Mouse (Mus musculus) midbrain, embryonic 13.5 days (tissue): Measurements from ENCODE around the gene Olfr774. TPM values are rescaled to one million over a fixed set of nuclear protein-coding genes. Genes with fewer than 3 reads are reported as not detected.
"Not testable (repeated sequence)": the region's sequence is repeated elsewhere in the genome, so short reads cannot be mapped to it uniquely, and the experiment has no call there.

Source experiments
- ATAC-seq: fragments of 200-750 bp; cut with Nextera tagmentation; 2 replicates; pipeline ENCODE4 v1.8.0; 2017; ENCODE audit warnings: mild to moderate bottlenecking, moderate TSS enrichment, moderate library complexity
- H3K27ac ChIP-seq: fragments of 300-500 bp; sonication (generic); 2 replicates; pipeline ENCODE4 v1.5.1; 2015; ENCODE audit warnings: inconsistent platforms, mild to moderate bottlenecking, moderate library complexity
- H3K27me3 ChIP-seq: fragments of 300-500 bp; sonication (generic); 2 replicates; pipeline ENCODE4 v1.6.1; 2015; ENCODE audit warnings: mild to moderate bottlenecking, inconsistent platforms
- H3K36me3 ChIP-seq: fragments of 300-500 bp; sonication (generic); 2 replicates; pipeline ENCODE4 v1.6.1; 2015; ENCODE audit warnings: mild to moderate bottlenecking, inconsistent platforms
- H3K4me1 ChIP-seq: fragments of 300-500 bp; sonication (generic); replicated peaks from 2 replicates; pipeline ENCODE4 v1.6.1; 2015; ENCODE audit warnings: inconsistent platforms
- H3K4me2 ChIP-seq: fragments of 300-500 bp; sonication (generic); replicated peaks from 2 replicates; pipeline ENCODE4 v1.6.1; 2015; ENCODE audit warnings: moderate library complexity, mild to moderate bottlenecking, inconsistent platforms
- H3K4me3 ChIP-seq: fragments of 300-500 bp; sonication (generic); replicated peaks from 2 replicates; pipeline ENCODE4 v1.5.1; 2015; ENCODE audit warnings: mild to moderate bottlenecking, inconsistent platforms
- H3K9ac ChIP-seq: fragments of 300-500 bp; sonication (generic); replicated peaks from 2 replicates; pipeline ENCODE4 v1.6.1; 2015; ENCODE audit warnings: mild to moderate bottlenecking, inconsistent platforms
- H3K9me3 ChIP-seq: fragments of 300-500 bp; sonication (generic); 2 replicates; pipeline ENCODE4 v1.6.1; 2016; ENCODE audit warnings: mild to moderate bottlenecking, inconsistent platforms
- whole genome bisulfite sequencing: fragments of 180-500 bp; shearing (Covaris S2); methylation state at CpG from one replicate; pipeline ENCODE4 v1.1.7; 2015; 5-methylcytosine and 5-hydroxymethylcytosine counted together
- polyA plus RNA-seq: library from polyadenylated mRNA; unstranded; fragments of >200 nt; fragmentation: Nextera tagmentation; extraction: Ambion mirVana; gene quantifications from 2 replicates; pipeline ENCODE4 v1.2.1, GENCODE M21; 2015

Gene Olfr774
- not detected in 2 replicates for polyA plus RNA-seq

- ATAC-seq = no peak
- H3K36me3 ChIP-seq = no peaks in the 10 kb centered on the region
- no peak within 1 kb of the TSS for H3K4me3 ChIP-seq
- H3K4me1 ChIP-seq = no peaks in the 10 kb centered on the region
- no peaks in the 10 kb centered on the region for H3K9me3 ChIP-seq
- H3K27ac ChIP-seq = no peak within 1 kb of the TSS
- H3K27me3 ChIP-seq = no peaks in the 10 kb centered on the region
- whole genome bisulfite sequencing = 71% methylated on average over 2 of the region's 2 CpGs
- H3K4me2 ChIP-seq = no peak within 1 kb of the TSS
- no peak within 1 kb of the TSS for H3K9ac ChIP-seq
These were observed at the start of gene Olfr774 for GRCm38 (mm10) chr10:129235904-129236303. Gene Olfr774, plus strand, starts transcription at chr10:129236204.

DNA sequence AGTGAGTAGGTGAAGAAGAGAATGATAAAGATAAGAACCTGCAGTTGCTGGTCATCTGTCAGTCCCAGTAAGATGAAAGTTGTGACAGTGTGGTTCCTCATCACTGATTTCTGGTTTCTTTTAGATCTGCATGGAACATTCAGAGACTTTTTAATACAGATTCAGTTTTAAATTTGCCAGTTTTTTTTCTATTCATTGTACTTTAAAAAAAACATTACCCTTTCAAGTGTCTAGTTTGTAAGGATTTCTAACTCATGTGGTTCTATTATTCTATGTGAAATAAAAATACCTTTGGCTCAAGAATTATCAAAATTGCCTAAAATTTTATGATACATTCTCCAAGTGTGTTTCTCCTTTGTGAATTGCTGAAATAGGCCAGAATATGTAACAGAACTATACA lies 48.7 kb upstream of the Olfr774 start, which contains the start of gene Olfr773:
Gene Olfr773 (minus strand): TSS at position 101 of the 400 bp plus-strand sequence.
- H3K9me3 ChIP-seq, H3K4me2 ChIP-seq: not testable (repeated sequence)

GRCm38 (mm10) chr10:129230737-129231136 lies 5.3 kb upstream of the Olfr774 start:
- Histone ChIP-seq H3K9ac (no peak overlapping the region), H3K27ac (no peak overlapping the region), H3K4me2 (no peak overlapping the region), H3K4me3 (no peak overlapping the region), H3K27me3 (no peaks in the 10 kb centered on the region), H3K36me3 (no peaks in the 10 kb centered on the region), H3K4me1 (no peaks in the 10 kb centered on the region), H3K9me3 (no peaks in the 10 kb centered on the region)
- 93% methylated on average over 1 of the region's 1 CpGs for WGBS
- no peak for ATAC-seq

More for the DNA sequence above, 48.7 kb upstream of the Olfr774 start, which contains the start of gene Olfr773:
- not testable (repeated sequence) for H3K4me3 ChIP-seq, H3K9ac ChIP-seq, H3K27me3 ChIP-seq, H3K36me3 ChIP-seq, H3K27ac ChIP-seq, ATAC-seq, H3K4me1 ChIP-seq

GRCm38 (mm10) chr10:129248112-129248511 lies 12.1 kb downstream of the Olfr774 start, which contains the start of gene Olfr775:
Gene Olfr775, plus strand, starts transcription at chr10:129248412.
- Histone ChIP-seq H3K27ac (no peak within 1 kb of the TSS), H3K36me3 (no peaks in the 10 kb centered on the region), H3K27me3 (no peaks in the 10 kb centered on the region), H3K9ac (no peak within 1 kb of the TSS), H3K9me3 (no peaks in the 10 kb centered on the region), H3K4me3 (no peak within 1 kb of the TSS), H3K4me2 (no peak within 1 kb of the TSS), H3K4me1 (no peaks in the 10 kb centered on the region)
- WGBS = 76% methylated on average over 3 of the region's 3 CpGs
- no peak for ATAC-seq

DNA sequence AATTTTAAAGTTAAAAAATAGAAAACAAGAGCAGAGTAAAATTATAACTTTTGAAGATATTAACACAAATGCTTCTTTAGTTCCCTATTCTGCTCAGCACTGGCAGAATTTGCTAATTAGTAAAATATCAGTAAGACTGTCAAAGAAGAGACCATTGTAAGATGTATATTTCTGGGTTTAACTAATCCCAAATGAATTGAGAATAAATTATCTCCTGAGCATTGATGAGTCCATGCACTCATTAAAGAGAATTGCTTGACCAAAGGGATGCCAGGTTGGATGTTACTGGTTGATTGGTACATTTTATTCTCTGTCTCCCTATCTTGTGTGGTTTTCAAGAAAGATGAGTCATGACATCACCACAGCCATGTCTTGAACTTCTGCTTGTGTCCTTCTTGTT lies 22.8 kb downstream of the Olfr774 start, which contains the start of gene Olfr776:
Gene Olfr776 (plus strand): TSS at position 301 of the 400 bp plus-strand sequence.
- Histone ChIP-seq H3K36me3 (no peaks in the 10 kb centered on the region), H3K9me3 (no peaks in the 10 kb centered on the region)
- no peak for ATAC-seq

DNA sequence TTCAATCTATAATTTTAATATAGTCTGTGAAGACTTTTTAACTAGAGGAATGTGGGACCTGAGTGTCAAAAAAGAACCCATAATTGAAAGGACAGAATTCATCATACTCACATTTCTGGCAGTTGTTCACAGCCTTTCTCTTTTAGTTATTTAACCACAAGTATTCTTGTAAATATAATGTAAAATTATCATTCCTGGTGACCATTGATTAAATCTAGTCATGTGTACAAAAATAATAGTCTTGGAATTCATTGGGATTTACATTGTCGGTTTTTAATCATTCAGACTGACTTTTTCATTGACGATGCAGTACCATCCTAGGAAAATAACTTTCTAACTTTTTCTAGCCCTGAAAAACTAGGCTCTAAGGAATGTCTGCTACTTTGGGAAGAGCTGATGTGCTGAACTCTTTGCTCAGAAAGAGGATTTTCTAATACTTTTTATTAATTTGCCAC lies 35.1 kb downstream of the Olfr774 start, which contains the start of gene Olfr777:
Gene Olfr777 (minus strand): TSS at position 405 of the 455 bp plus-strand sequence.
- no peak for ATAC-seq
- Histone ChIP-seq H3K9me3 (no peaks in the 10 kb centered on the region), H3K36me3 (no peaks in the 10 kb centered on the region), H3K27me3 (no peaks in the 10 kb centered on the region), H3K4me2 (no peak within 1 kb of the TSS), H3K4me1 (no peaks in the 10 kb centered on the region), H3K9ac (no peak within 1 kb of the TSS), H3K27ac (no peak within 1 kb of the TSS), H3K4me3 (no peak within 1 kb of the TSS)
- 93% methylated on average over 2 of the region's 2 CpGs for WGBS

More for the DNA sequence above, 22.8 kb downstream of the Olfr774 start, which contains the start of gene Olfr776:
- H3K27me3 ChIP-seq = no peaks in the 10 kb centered on the region
- no peak within 1 kb of the TSS for H3K9ac ChIP-seq
- no peak within 1 kb of the TSS for H3K27ac ChIP-seq
- H3K4me3 ChIP-seq = no peak within 1 kb of the TSS
- no peaks in the 10 kb centered on the region for H3K4me1 ChIP-seq
- H3K4me2 ChIP-seq = no peak within 1 kb of the TSS

Other genes starting within 250 kb of the Olfr774 start
- gene Olfr9, start 246.8 kb upstream of the Olfr774 start, polyA plus RNA-seq = not detected in 2 replicates
- gene Olfr763, start 225.4 kb upstream of the Olfr774 start, polyA plus RNA-seq = not detected in 2 replicates
- gene Olfr764-ps1, start 196.3 kb upstream of the Olfr774 start, polyA plus RNA-seq = not detected in 2 replicates
- not detected in 2 replicates for gene Olfr765, start 186.2 kb upstream of the Olfr774 start, polyA plus RNA-seq
- gene Olfr766-ps1, start 167.2 kb upstream of the Olfr774 start, polyA plus RNA-seq = not detected in 2 replicates
- gene Olfr767, start 153.3 kb upstream of the Olfr774 start, polyA plus RNA-seq = not detected in 2 replicates
- not detected in 2 replicates for gene Olfr768, start 136.8 kb upstream of the Olfr774 start, polyA plus RNA-seq
- gene Olfr769, start 118.3 kb upstream of the Olfr774 start, polyA plus RNA-seq = not detected in 2 replicates
- not detected in 2 replicates for gene Olfr770, start 97.2 kb upstream of the Olfr774 start, polyA plus RNA-seq
- gene Olfr771, start 71.5 kb upstream of the Olfr774 start, polyA plus RNA-seq = not detected in 2 replicates
- gene Olfr772, start 58.3 kb upstream of the Olfr774 start, polyA plus RNA-seq = not detected in 2 replicates
- not detected in 2 replicates for gene Olfr773, start 48.8 kb upstream of the Olfr774 start, polyA plus RNA-seq
- gene Olfr775, start 12.2 kb downstream of the Olfr774 start, polyA plus RNA-seq = not detected in 2 replicates
- not detected in 2 replicates for gene Olfr776, start 22.9 kb downstream of the Olfr774 start, polyA plus RNA-seq
- gene Olfr777, start 35.3 kb downstream of the Olfr774 start, polyA plus RNA-seq = not detected in 2 replicates
- gene Olfr780, start 81.9 kb downstream of the Olfr774 start, polyA plus RNA-seq = not detected in 2 replicates
- gene Olfr781, start 92.7 kb downstream of the Olfr774 start, polyA plus RNA-seq = not detected in 2 replicates
- gene Olfr782, start 112.6 kb downstream of the Olfr774 start, polyA plus RNA-seq = not detected in 2 replicates
- gene Olfr784, start 147.9 kb downstream of the Olfr774 start, polyA plus RNA-seq = 0.08 TPM in 1 of 2 replicates, not detected in the other
- gene Olfr785, start 169.2 kb downstream of the Olfr774 start, polyA plus RNA-seq = not detected in 2 replicates
- not detected in 2 replicates for gene Olfr786, start 191.1 kb downstream of the Olfr774 start, polyA plus RNA-seq
- not detected in 2 replicates for gene Olfr787, start 225.7 kb downstream of the Olfr774 start, polyA plus RNA-seq
- gene Olfr788, start 234.8 kb downstream of the Olfr774 start, polyA plus RNA-seq = not detected in 2 replicates
- gene Olfr789, start 248.5 kb downstream of the Olfr774 start, polyA plus RNA-seq = not detected in 2 replicates